Comparison of ENCODE assay signal across 24 mouse cellular contexts in genomic region chr13:83041506-83041905, GRCm38 (mm10).
A peak's percentile ranks its signal among the peaks of the same experiment; 100 is the strongest.
DNase-seq lines count a peak whose midpoint lies in the region; ATAC-seq and TF ChIP-seq lines count a peak whose summit lies in the region.
"Had no signal": no experiment of that assay in that cellular context is flagged by ENCODE, and none has a peak within 500 bp of the region (broad histone marks: within the 10 kb centered on the region; RNA-seq: fewer than 3 reads in every experiment).

No protein-coding gene starts in this region.

- H3K36me3 ChIP-seq in liver, adult 2 months (ENCODE audit: control insufficient read depth, insufficient read depth, low read length): no peaks in the 10 kb centered on the region
- H3K36me3 ChIP-seq in liver, embryonic 12.5 days: no peaks in the 10 kb centered on the region
- H3K36me3 ChIP-seq in kidney, adult 2 months (ENCODE audit: control insufficient read depth, insufficient read depth, low read length): no peaks in the 10 kb centered on the region
- H3K36me3 ChIP-seq: forebrain, embryonic 10.5 days; hindbrain, embryonic 12.5 days; hindbrain, embryonic 15.5 days had no signal

- H3K4me1 ChIP-seq in liver, adult 2 months (ENCODE audit: control insufficient read depth, insufficient read depth, low read length): no peaks in the 10 kb centered on the region
- H3K4me1 ChIP-seq in liver, embryonic 12.5 days: no peaks in the 10 kb centered on the region
- no peaks in the 10 kb centered on the region for H3K4me1 ChIP-seq in kidney, adult 2 months (ENCODE audit: control insufficient read depth, insufficient read depth, low read length)
- H3K4me1 ChIP-seq: forebrain, embryonic 10.5 days; forebrain, embryonic 13.5 days; hindbrain, embryonic 12.5 days; hindbrain, embryonic 15.5 days had no signal

- H3K9me3 ChIP-seq in liver, embryonic 12.5 days (replicated peaks): no peaks in the 10 kb centered on the region
- H3K9me3 ChIP-seq: forebrain, embryonic 10.5 days; forebrain, embryonic 13.5 days; hindbrain, embryonic 12.5 days; hindbrain, embryonic 15.5 days had no signal

- DNase-seq in liver, adult 2 months (ENCODE audit: extremely low read depth, low read depth, low spot score): peak; percentile 9
- DNase-seq in 416B (ENCODE audit: low read depth) (peak; percentile 24), MEL-GATA-1-ER (ENCODE audit: extremely low read depth, low read depth) (peak; percentile 81)
- DNase-seq in thymus, postnatal 36 days: no peak
- no peak for DNase-seq in kidney, adult 2 months
- no peak for DNase-seq in kidney, adult 18-20 months
- DNase-seq: adrenal gland, adult 2 months; adrenal gland, postnatal 14 days; cerebellum, adult 11-12 months; cerebellum, adult 8-10 months; cerebellum, postnatal 10 days; cerebellum, postnatal 36 days; gastrocnemius, adult 2 months; gastrocnemius, postnatal 14 days; heart, adult 11 months had no signal

- H3K27me3 ChIP-seq in liver, adult 2 months (ENCODE audit: control insufficient read depth, insufficient read depth, low read length): no peaks in the 10 kb centered on the region
- no peaks in the 10 kb centered on the region for H3K27me3 ChIP-seq in liver, embryonic 12.5 days (replicated peaks)
- no peaks in the 10 kb centered on the region for H3K27me3 ChIP-seq in kidney, adult 2 months (replicated peaks; ENCODE audit: control insufficient read depth, insufficient read depth, low read length)
- H3K27me3 ChIP-seq: forebrain, embryonic 13.5 days; hindbrain, embryonic 12.5 days; hindbrain, embryonic 15.5 days had no signal

- no peak for ATAC-seq in liver, embryonic 12.5 days
- peak; percentile 39; the same call in 1 of the 2 replicates for ATAC-seq in neutrophil, adult 5-6 weeks (ENCODE audit: extremely low read depth, insufficient number of reproducible peaks, low FRiP score, poor library complexity, severe bottlenecking)
- ATAC-seq: CD4-positive, CD25-positive, alpha-beta regulatory T cell, adult 4 months; forebrain, embryonic 13.5 days; forebrain, embryonic 16.5 days had no signal

- no peak overlapping the region for H3K4me3 ChIP-seq in liver, adult 2 months (ENCODE audit: insufficient read depth, low read depth, low read length)
- H3K4me3 ChIP-seq in liver, embryonic 12.5 days: no peak overlapping the region
- H3K4me3 ChIP-seq in kidney, adult 2 months (ENCODE audit: insufficient read depth, low read depth, low read length): no peak overlapping the region
- H3K4me3 ChIP-seq: forebrain, embryonic 10.5 days; forebrain, embryonic 13.5 days; gastrocnemius, adult 2 months; hindbrain, embryonic 12.5 days; hindbrain, embryonic 15.5 days had no signal

- 77% methylated on average over 1 of the region's 1 CpGs for WGBS in liver, adult 2 months
- WGBS in liver, embryonic 12.5 days (ENCODE audit: insufficient replicate concordance): 24% methylated on average over 1 of the region's 1 CpGs
- WGBS in kidney, adult 2 months: 86% methylated on average over 1 of the region's 1 CpGs

- TF ChIP-seq POLR2A in liver, adult 2 months (IDR thresholded peaks at IDR 0.05; ENCODE audit: extremely low read depth, insufficient read depth, low read length): no peak
- no peak for TF ChIP-seq POLR2A in kidney, adult 2 months (IDR thresholded peaks at IDR 0.05; ENCODE audit: low read depth, low read length)

- H3K27ac ChIP-seq in liver, adult 2 months (replicated peaks; ENCODE audit: insufficient read depth, low read depth, low read length): no peak overlapping the region
- no peak overlapping the region for H3K27ac ChIP-seq in liver, embryonic 12.5 days
- no peak overlapping the region for H3K27ac ChIP-seq in kidney, adult 2 months (ENCODE audit: insufficient read depth, low read depth, low read length)
- H3K27ac ChIP-seq: forebrain, embryonic 10.5 days; forebrain, embryonic 13.5 days; gastrocnemius, adult 2 months; hindbrain, embryonic 12.5 days; hindbrain, embryonic 15.5 days had no signal

- no peak overlapping the region for H3K4me2 ChIP-seq in liver, embryonic 12.5 days
- H3K4me2 ChIP-seq: forebrain, embryonic 13.5 days; heart, embryonic 11.5 days; hindbrain, embryonic 12.5 days; hindbrain, embryonic 15.5 days had no signal

- H3K9ac ChIP-seq in liver, adult 2 months (ENCODE audit: low read depth, low read length): no peak overlapping the region
- H3K9ac ChIP-seq in liver, embryonic 12.5 days: no peak overlapping the region
- H3K9ac ChIP-seq: forebrain, embryonic 13.5 days; hindbrain, embryonic 12.5 days; hindbrain, embryonic 15.5 days had no signal

- TF ChIP-seq CTCF in liver, adult 2 months (IDR thresholded peaks at IDR 0.05; ENCODE audit: low read depth, low read length): no peak
- no peak for TF ChIP-seq CTCF in kidney, adult 2 months (conservative IDR thresholded peaks at IDR 0.05; ENCODE audit: insufficient read depth, insufficient read length, low read depth, low read length)

- no peaks in the 10 kb centered on the region for H3K79me2 ChIP-seq in liver, adult 2 months (ENCODE audit: control insufficient read depth, insufficient read depth, low read length)

Comparison
In these comparisons a context has a peak if more than half of its experiments do, and no peak if none do; other contexts are left out.
1. DNase-seq: peak in liver, adult 2 months (single experiment), 416B (single experiment) and MEL-GATA-1-ER (single experiment); none in thymus, postnatal 36 days (0 of 2), kidney, adult 2 months (single experiment) and kidney, adult 18-20 months (single experiment).